Mouse (Mus musculus) midbrain, embryonic 14.5 days (tissue): ENCODE results near the gene Tmco3. TPM values are rescaled to one million over a fixed set of nuclear protein-coding genes. Genes with fewer than 3 reads are reported as not detected.

Source experiments
- ATAC-seq: fragments of 200-750 bp; cut with Nextera tagmentation; 2 replicates; pipeline ENCODE4 v1.8.0; 2017; ENCODE audit warnings: moderate number of reproducible peaks, moderate library complexity; ENCODE audit not compliant: low FRiP score, low TSS enrichment
- DNase-seq: peaks from one replicate; pipeline ENCODE4 v3.0.0-alpha.2; 2015
- H3K27ac ChIP-seq: fragments of 300-500 bp; sonication (generic); replicated peaks from 2 replicates; pipeline ENCODE4 v1.5.1; 2014; ENCODE audit warnings: mild to moderate bottlenecking, low read depth, low read length, moderate library complexity
- H3K27me3 ChIP-seq: fragments of 300-500 bp; sonication (generic); 2 replicates; pipeline ENCODE4 v1.6.1; 2014; ENCODE audit warnings: low read length, control low read depth, mixed read lengths; ENCODE audit not compliant: control insufficient read depth, insufficient read depth
- H3K36me3 ChIP-seq: fragments of 300-500 bp; sonication (generic); 2 replicates; pipeline ENCODE4 v1.6.1; 2014; ENCODE audit warnings: low read length, control low read depth; ENCODE audit not compliant: control insufficient read depth, insufficient read depth
- H3K4me1 ChIP-seq: fragments of 300-500 bp; sonication (generic); 2 replicates; pipeline ENCODE4 v1.6.1; 2014; ENCODE audit warnings: mild to moderate bottlenecking, antibody characterized with exemption, low read length, control low read depth; ENCODE audit not compliant: control insufficient read depth, insufficient read depth
- H3K4me2 ChIP-seq: fragments of 300-500 bp; sonication (generic); 2 replicates; pipeline ENCODE4 v1.6.1; 2014; ENCODE audit warnings: mild to moderate bottlenecking, low read length, moderate library complexity
- H3K4me3 ChIP-seq: fragments of 300-500 bp; sonication (generic); replicated peaks from 2 replicates; pipeline ENCODE4 v1.5.1; 2014; ENCODE audit warnings: low read depth, low read length
- H3K9ac ChIP-seq: fragments of 300-500 bp; sonication (generic); replicated peaks from 2 replicates; pipeline ENCODE4 v1.6.1; 2014; ENCODE audit warnings: mild to moderate bottlenecking, low read length, moderate library complexity
- H3K9me3 ChIP-seq: fragments of 300-500 bp; sonication (generic); 2 replicates; pipeline ENCODE4 v1.6.1; 2016; ENCODE audit warnings: low read length, control low read depth, mixed read lengths; ENCODE audit not compliant: control insufficient read depth
- WGBS: fragments of 180-500 bp; shearing (Covaris S2); extraction: QIAGEN DNeasy Blood & Tissue Kit; methylation state at CpG from one replicate; pipeline ENCODE4 v1.1.7; 2014; 5-methylcytosine and 5-hydroxymethylcytosine counted together
- polyA plus RNA-seq: library from polyadenylated mRNA; unstranded; fragments of >200 nt; fragmentation: Nextera tagmentation; extraction: Ambion mirVana; gene quantifications from 2 replicates; pipeline ENCODE4 v1.2.1, GENCODE M21; 2014

Tmco3 gene
- polyA plus RNA-seq, 1 experiment from 2014 or later, result 39.0 TPM

- DNase-seq, result no peak
- no peak for ATAC-seq
- 95% methylated on average over 7 of the region's 7 CpGs for WGBS
- peaks cover 80% of the 10 kb centered on the region for H3K36me3 ChIP-seq
- no peak overlapping the region for H3K9ac ChIP-seq
- H3K27ac ChIP-seq, result no peak overlapping the region
- H3K4me3 ChIP-seq, result no peak overlapping the region
- no peaks in the 10 kb centered on the region for H3K9me3 ChIP-seq
- no peak overlapping the region for H3K4me2 ChIP-seq
- H3K27me3 ChIP-seq, result no peaks in the 10 kb centered on the region
- no peaks in the 10 kb centered on the region for H3K4me1 ChIP-seq
Observed at GRCm38 (mm10) chr8:13350052-13350451, 62.1 kb downstream of the Tmco3 start.

GRCm38 (mm10) chr8:13351593-13351992 lies 63.6 kb downstream of the Tmco3 start:
- H3K4me1 ChIP-seq, result no peaks in the 10 kb centered on the region
- no peaks in the 10 kb centered on the region for H3K27me3 ChIP-seq
- no peak overlapping the region for H3K27ac ChIP-seq
- no peak overlapping the region for H3K4me3 ChIP-seq
- ATAC-seq, result no peak
- no peak overlapping the region for H3K4me2 ChIP-seq
- no peak for DNase-seq
- no peak overlapping the region for H3K9ac ChIP-seq
- 89% methylated on average over 5 of the region's 5 CpGs for WGBS
- H3K36me3 ChIP-seq, result peaks cover 80% of the 10 kb centered on the region
- H3K9me3 ChIP-seq, result no peaks in the 10 kb centered on the region

- Histone ChIP-seq H3K4me1 (no peaks in the 10 kb centered on the region), H3K4me2 (no peak overlapping the region), H3K27me3 (no peaks in the 10 kb centered on the region), H3K36me3 (peaks cover 80% of the 10 kb centered on the region), H3K4me3 (no peak overlapping the region), H3K27ac (no peak overlapping the region), H3K9me3 (no peaks in the 10 kb centered on the region), H3K9ac (no peak overlapping the region)
- ATAC-seq, result no peak
- no peak for DNase-seq
- 92% methylated on average over 8 of the region's 8 CpGs for WGBS
Observed at GRCm38 (mm10) chr8:13352601-13353000, 64.6 kb downstream of the Tmco3 start.

GRCm38 (mm10) chr8:13353155-13353833 lies 65.3 kb downstream of the Tmco3 start:
- no peak for DNase-seq
- Histone ChIP-seq H3K4me1 (no peaks in the 10 kb centered on the region), H3K36me3 (peaks cover 80% of the 10 kb centered on the region), H3K4me2 (no peak overlapping the region), H3K4me3 (no peak overlapping the region), H3K9me3 (no peaks in the 10 kb centered on the region), H3K27me3 (no peaks in the 10 kb centered on the region), H3K27ac (no peak overlapping the region), H3K9ac (no peak overlapping the region)
- ATAC-seq, result no peak
- 82% methylated on average over 9 of the region's 9 CpGs for WGBS

GRCm38 (mm10) chr8:13353883-13354282 lies 65.9 kb downstream of the Tmco3 start:
- WGBS, result 89% methylated on average over 4 of the region's 4 CpGs
- no peak overlapping the region for H3K27ac ChIP-seq
- H3K9me3 ChIP-seq, result no peaks in the 10 kb centered on the region
- ATAC-seq (no peak), DNase-seq (no peak)
- no peaks in the 10 kb centered on the region for H3K4me1 ChIP-seq
- H3K27me3 ChIP-seq, result no peaks in the 10 kb centered on the region
- H3K9ac ChIP-seq, result no peak overlapping the region
- H3K4me2 ChIP-seq, result no peak overlapping the region
- H3K4me3 ChIP-seq, result no peak overlapping the region
- peaks cover 80% of the 10 kb centered on the region for H3K36me3 ChIP-seq

GRCm38 (mm10) chr8:13356221-13356620 lies 68.2 kb downstream of the Tmco3 start:
- no peak overlapping the region for H3K9ac ChIP-seq
- H3K4me3 ChIP-seq, result no peak overlapping the region
- peaks cover 80% of the 10 kb centered on the region for H3K36me3 ChIP-seq
- ATAC-seq (no peak), DNase-seq (no peak)
- H3K4me1 ChIP-seq, result no peaks in the 10 kb centered on the region
- H3K27me3 ChIP-seq, result no peaks in the 10 kb centered on the region
- no peak overlapping the region for H3K27ac ChIP-seq
- WGBS, result 87% methylated on average over 6 of the region's 6 CpGs
- no peak overlapping the region for H3K4me2 ChIP-seq
- no peaks in the 10 kb centered on the region for H3K9me3 ChIP-seq

- no peak overlapping the region for H3K4me3 ChIP-seq
- ATAC-seq (no peak), DNase-seq (no peak)
- H3K4me2 ChIP-seq, result no peak overlapping the region
- H3K36me3 ChIP-seq, result peaks cover 80% of the 10 kb centered on the region
- no peaks in the 10 kb centered on the region for H3K9me3 ChIP-seq
- WGBS, result 88% methylated on average over 10 of the region's 10 CpGs
- no peak overlapping the region for H3K9ac ChIP-seq
- no peak overlapping the region for H3K27ac ChIP-seq
- H3K4me1 ChIP-seq, result no peaks in the 10 kb centered on the region
- H3K27me3 ChIP-seq, result no peaks in the 10 kb centered on the region
Observed at GRCm38 (mm10) chr8:13356681-13357080, 68.7 kb downstream of the Tmco3 start.

GRCm38 (mm10) chr8:13360213-13360612 lies 72.2 kb downstream of the Tmco3 start:
- ATAC-seq (no peak), DNase-seq (no peak)
- WGBS, result 93% methylated on average over 7 of the region's 7 CpGs
- Histone ChIP-seq H3K4me1 (no peaks in the 10 kb centered on the region), H3K9ac (no peak overlapping the region), H3K4me3 (no peak overlapping the region), H3K27ac (no peak overlapping the region), H3K36me3 (peaks cover 92% of the 10 kb centered on the region), H3K4me2 (no peak overlapping the region), H3K27me3 (no peaks in the 10 kb centered on the region), H3K9me3 (no peaks in the 10 kb centered on the region)

GRCm38 (mm10) chr8:13361865-13362264 lies 73.9 kb downstream of the Tmco3 start:
- Histone ChIP-seq H3K9me3 (no peaks in the 10 kb centered on the region), H3K4me3 (no peak overlapping the region), H3K36me3 (peaks cover 92% of the 10 kb centered on the region), H3K9ac (no peak overlapping the region), H3K27me3 (no peaks in the 10 kb centered on the region), H3K4me2 (no peak overlapping the region), H3K4me1 (no peaks in the 10 kb centered on the region), H3K27ac (no peak overlapping the region)
- 98% methylated on average over 6 of the region's 6 CpGs for WGBS
- no peak for ATAC-seq
- no peak for DNase-seq
